Mouse (Mus musculus): ENCODE measurements around the gene 1700025G04Rik.

GRCm38 (mm10) chr1:151933605-151934004 is 156.3 kb downstream of the 1700025G04Rik start:
- no peak for TF ChIP-seq CTCF (IDR thresholded peaks at IDR 0.05; ENCODE audit: low read depth)
- TF ChIP-seq EP300 (IDR thresholded peaks at IDR 0.05; ENCODE audit: low read depth): no peak

All from heart, postnatal 0 days (tissue).